Mouse (Mus musculus) CD8-positive naive resting alpha-beta T cell, adult 2 months (primary cell): ENCODE results near the gene Taok2.
A peak's percentile ranks its signal among the peaks of the same experiment; 100 is the strongest.

Source experiments
- DNase-seq, 2 experiments: peaks; one replicate each; pipeline ENCODE4 v3.0.0; 2022; ENCODE audit warnings: low read depth in 2 of 2, low spot score in 2 of 2

Taok2 gene

GRCm38 (mm10) chr7:126877239-126877638, 7.3 kb downstream of the Taok2 start:
- DNase-seq: no peak

DNA sequence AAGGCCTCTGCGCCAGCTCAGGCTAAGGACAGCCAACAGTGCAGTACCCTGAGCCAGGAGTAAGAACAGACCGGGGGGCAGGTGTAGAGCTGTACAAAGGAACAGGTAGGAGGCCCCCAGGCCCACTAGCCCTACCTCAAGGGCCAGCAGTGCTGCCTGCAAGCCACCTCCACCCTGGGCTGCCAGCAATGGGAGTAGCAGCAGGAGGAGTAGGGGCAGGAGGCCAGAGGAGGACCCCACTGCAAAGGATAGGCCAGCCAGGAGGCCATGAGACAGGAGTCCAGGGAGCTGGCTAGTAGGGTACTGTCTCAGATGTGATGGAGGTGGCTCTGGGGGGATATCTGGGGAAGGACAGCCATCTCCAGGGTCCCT, 14.0 kb downstream of the Taok2 start:
- DNase-seq: no peak

- no peak for DNase-seq
Observed at GRCm38 (mm10) chr7:126869780-126870519, 14.6 kb downstream of the Taok2 start.

DNA sequence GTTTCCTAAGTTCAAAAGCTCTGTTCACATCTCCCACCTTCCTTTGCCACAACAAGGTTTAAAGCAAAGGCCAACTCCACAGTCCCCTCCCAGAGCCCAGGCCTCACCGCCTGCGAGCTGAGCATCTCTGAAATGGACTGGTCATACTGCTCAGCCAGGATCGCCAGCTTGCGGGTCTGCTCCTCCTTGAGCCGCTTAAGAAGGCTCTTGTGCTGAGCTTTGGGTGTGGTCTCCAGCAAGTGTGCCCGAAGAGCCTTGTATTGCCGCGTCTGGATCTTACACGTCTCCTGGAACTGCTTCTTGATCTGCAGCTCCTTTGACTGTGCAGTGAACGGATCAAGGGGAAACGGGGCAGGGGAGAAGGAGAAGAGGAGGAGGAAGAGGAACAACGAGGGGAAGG, 16.5 kb downstream of the Taok2 start:
- DNase-seq: no peak

DNA sequence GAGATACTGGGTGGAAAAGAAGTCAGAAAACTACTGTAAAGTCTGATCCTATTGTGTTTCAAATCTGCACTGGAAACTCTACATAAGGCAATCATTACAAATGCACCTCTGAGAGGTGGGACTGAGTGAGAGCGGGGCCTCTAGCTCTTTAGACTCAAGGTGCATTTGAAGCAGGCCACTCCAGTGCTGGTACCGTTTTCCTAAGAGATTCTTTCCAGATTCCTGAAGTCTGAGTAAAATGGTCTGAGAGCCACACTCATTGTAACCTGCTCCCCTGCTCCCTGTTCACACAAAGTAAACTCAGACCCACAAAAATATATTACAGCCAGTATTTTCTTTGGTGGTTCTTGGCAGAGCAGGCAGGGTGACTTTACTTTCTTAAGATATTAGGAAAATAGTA, 17.0 kb downstream of the Taok2 start:
- DNase-seq: no peak

GRCm38 (mm10) chr7:126863791-126864190, 20.7 kb downstream of the Taok2 start:
- no peak for DNase-seq

DNA sequence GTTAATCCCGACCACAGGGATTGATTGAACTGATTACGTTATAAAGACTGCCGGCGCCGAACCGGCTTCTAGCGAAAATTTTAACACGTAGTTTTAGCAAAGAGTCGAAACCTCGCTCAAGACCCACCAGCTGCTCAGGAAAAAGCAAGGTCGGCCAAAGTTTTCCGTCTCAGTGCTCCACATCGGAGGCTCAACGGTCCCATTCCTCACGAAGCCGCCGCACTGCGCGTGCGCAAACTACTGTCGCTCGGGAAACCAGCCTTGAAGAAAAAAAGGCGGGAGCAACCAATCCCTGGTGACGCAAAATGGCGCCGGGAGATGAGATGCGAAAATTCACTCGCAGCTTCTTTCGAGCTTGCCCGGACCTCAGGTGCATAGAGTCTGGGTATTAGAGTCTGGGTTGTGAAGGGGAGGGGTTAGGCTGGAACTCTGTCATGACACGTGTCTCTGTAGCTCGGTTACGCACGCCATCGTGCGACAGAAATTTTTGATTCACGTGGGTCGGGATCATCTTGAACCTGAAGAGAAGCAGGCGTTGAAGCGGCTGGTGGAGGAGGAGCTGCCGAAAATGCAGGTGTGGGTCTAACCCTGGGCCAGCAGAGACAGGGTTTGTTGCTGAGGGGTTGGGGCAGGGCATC, 22.2 kb downstream of the Taok2 start, which contains the start of gene Ino80e:
Ino80e (minus strand) TSS at position 231 of the 638 bp plus-strand sequence.
- DNase-seq: peak; percentile 84 to 88

DNA sequence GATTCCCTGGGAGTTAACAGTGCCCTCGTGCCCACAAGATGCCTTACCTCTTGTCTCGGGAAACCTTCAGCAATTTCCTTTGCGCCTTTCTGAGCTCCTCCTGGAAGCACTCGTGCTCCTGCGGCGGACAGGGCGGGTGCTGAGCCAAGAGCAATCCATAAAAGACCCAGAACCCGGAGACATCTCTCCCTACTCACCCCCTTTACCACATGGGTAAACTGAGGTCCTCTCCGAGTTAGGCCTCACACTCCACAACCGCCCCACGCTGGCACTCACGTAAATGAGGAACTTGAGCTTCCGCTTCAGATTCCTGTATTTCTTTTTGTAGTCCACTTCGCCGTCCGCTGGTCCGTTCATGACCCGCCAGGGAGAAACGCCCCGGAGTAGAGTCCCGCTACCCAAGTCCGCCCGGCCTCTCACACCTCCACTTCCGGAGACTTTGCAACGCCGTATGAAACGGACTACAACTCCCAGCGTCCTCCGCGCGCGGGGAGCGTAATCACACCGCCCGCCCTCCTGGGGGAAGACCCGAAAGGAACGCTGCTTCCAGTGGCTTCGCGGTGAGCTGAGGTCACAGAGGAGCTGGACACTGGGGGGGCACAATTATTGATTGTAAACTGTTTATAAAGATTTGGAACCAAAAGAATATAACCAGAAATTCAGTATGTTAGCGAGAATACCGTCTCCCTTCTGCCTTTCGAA, 22.9 kb downstream of the Taok2 start, which contains the start of gene Hirip3:
Hirip3 (plus strand) TSS at position 544 of the 702 bp plus-strand sequence.
- DNase-seq: peak; percentile 80 to 90

- DNase-seq: no peak
Observed at GRCm38 (mm10) chr7:126860987-126861386, 23.5 kb downstream of the Taok2 start.

DNA sequence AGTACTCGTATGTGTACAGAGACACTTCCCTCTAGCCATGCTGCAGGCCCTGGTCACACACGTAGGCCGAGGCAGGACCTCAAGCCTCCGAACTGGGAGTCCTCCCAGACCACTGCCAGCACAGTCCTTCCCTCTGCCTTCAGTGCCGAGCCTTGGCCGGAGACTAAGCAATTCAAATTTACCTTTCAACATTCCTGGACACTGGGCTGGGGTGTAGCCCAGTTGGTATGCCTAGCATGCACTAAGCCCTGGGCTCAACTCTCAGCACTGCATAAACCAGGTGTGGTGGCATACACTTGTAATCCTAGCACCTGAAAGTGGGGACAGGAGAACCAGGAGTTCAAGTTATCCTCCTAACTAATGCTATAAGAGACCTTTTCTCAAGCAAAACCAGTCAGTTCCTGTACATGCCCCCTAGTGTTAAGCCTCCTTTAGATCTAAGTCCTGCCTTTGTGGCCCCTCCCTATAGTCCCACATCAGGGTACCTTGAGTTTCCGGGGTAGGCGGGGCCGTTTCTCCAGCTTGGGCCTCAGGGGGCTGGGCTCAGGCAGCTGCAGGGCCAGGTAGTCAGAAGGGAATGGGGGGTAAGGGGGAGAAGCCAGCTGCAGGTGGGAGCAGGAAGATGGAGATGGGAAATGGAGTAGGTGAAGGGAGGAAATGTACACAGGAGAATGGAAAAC, 27.6 kb downstream of the Taok2 start:
- DNase-seq: peak in 1 of 2 experiments; percentile 28

- DNase-seq: no peak
Observed at GRCm38 (mm10) chr7:126855641-126856040, 28.9 kb downstream of the Taok2 start.

- no peak for DNase-seq
Observed at GRCm38 (mm10) chr7:126853454-126853853, 31.0 kb downstream of the Taok2 start.

DNA sequence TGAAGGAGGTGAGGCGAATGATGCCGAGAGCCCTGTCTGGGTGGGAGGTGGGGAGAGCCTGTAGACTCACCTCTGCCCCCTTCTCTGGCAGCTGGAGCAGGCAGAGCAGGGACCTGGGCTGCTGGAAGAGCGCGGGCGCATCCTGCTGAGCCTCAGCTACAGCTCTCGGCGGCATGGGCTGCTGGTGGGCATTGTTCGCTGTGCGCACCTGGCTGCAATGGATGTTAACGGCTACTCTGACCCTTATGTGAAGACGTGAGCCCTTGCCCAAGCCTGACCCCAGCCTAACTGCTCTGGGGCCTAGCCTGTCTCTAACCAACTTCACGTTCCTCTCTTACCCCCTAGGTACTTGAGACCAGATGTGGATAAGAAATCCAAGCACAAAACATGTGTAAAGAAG, 33.3 kb downstream of the Taok2 start:
- DNase-seq: no peak

DNA sequence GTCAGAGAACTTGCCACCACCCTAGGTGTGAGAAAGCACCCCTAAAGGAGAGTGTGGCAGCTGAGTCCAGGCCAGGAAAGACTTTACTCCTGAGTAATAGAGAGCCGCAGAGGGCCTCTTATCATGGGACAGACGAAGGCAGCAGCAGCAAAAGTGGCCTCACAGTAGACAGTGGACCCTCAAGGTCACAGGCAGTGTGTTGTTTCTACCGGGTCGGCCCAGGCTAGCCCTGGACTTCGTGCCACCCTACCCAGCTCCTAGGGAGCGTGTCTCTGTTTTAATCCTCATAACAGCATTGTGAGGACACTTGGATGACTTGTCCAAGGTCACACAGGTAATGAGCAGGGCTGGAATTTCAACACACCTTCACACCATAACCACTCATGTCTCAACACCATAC, 34.3 kb downstream of the Taok2 start:
- DNase-seq: no peak

GRCm38 (mm10) chr7:126848794-126849193, 35.7 kb downstream of the Taok2 start:
- no peak for DNase-seq

DNA sequence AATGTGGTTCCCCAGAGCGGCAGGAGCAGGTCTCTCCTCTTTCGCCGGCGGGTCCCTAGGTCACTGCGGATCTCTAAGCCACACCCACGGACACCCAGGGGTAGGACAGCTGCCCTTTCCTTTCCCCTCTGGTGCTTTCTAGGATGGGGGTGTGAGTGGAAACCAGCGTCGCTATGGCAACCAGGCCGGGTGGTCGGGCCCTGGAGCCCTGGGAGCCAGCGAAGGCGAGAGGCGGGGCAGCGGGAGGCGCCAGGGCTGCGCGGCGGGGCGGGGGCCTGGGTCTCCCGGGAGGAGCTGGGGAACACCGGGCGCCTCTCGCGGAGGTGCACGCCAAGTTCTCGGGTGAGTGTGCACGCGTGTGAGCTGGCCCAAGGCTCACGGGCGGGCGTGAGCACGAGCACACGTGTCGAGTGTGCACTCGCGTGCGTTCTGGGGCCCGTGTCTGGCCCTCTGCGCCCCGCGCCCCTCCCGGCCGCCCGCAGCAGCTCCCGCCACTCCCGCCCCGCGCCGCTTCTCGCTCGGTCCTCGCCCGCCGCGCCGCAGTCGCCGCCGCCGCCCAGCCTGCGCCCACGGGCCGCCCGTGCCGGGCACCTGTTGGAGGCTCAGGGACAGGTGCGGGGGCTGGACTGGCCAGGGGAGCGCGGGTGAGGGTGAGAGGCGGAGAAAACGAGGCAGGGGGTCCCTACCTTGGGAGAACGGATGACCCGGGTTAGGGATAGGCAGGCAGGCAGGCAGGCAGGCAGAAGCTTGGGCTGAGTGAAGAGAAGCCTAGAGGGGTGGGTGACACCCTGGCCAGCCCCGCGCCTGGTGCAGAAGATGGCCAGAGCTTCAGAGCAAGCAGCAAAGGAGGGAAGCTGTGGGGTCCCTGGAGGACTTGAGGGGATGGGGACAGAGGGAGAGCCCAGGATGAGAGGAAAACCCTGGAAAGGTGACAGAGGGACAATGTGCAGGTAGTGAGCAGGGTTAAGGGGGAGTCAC, 36.8 kb downstream of the Taok2 start:
- no peak for DNase-seq

DNA sequence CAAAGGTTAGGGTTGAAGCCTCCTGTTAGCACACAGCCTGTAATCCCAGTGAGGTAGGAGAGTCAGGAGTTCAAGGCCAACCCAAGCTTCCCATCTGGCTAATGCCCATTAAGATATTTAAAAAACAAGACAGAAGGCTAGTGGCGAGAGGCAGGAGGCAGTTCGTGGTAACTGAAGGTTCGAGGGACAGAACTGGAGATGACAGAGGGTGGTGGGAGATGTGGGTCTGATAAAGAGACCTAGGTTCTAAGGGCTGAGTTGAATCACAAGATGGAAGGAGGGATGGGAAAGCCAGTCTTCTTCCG, 37.4 kb downstream of the Taok2 start, which contains the start of gene Doc2a:
Doc2a (plus strand) TSS at position 301 of the 305 bp plus-strand sequence.
- DNase-seq: no peak

DNA sequence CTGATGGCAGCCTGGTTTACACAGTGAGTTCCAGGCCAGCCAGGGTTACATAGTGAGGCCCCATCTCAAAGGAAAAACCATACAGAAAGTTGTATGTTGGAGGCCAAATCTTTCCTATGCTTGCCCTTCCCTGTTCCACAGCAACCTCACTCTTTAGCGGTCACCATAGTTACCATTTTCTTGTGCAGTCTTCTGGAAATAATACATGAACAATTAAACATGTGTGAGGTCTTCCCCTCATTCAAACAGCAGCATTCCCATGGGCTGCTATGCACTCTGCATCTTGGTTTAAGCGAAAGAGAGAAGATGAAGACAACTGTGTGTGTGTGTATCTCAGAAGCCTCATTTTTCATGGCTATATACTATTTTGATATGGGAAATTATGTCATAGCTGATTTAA, 39.0 kb downstream of the Taok2 start:
- no peak for DNase-seq

- no peak for DNase-seq
Observed at GRCm38 (mm10) chr7:126843276-126843675, 41.2 kb downstream of the Taok2 start.

- no peak for DNase-seq
Observed at GRCm38 (mm10) chr7:126833294-126833693, 51.2 kb downstream of the Taok2 start.
